In the genomic region with DNA sequence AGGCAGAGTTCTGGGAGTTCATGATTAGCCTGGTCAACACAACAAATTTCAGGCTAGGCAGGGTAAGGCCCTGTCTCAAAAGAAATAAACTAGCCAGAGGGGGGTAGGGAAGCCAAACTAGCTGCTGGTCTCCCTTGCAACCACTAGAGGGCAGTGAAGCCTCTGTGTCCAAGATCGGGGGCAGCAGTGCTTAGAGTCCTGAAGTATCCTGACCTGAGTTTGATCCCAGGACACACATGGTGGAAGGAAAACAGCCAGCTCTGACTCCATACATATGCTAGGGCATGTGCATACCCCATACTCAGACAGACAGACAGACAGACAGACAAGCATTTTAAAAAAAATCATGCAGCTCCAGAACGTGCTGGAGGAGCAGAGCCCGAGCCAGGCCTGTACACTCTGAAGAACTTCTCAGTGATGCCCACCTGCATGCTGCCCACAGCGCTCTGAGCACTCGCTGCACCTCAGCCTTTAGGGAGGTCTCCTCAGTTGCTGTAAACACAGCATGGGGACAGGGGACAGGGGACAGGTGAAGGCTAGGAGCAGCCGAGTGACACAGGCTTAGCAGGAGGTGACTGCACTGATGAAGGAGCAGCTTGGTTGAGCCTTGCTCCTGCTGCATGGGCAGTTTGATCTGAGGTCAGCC, we compare ENCODE assay signal across 9 mouse cellular contexts. TPM values are rescaled to one million over a fixed set of nuclear protein-coding genes. Genes with fewer than 3 reads are reported as not detected.
DNase-seq lines count a peak whose midpoint lies in the region; ATAC-seq lines count a peak whose summit lies in the region.
"Had no signal": no experiment of that assay in that cellular context is flagged by ENCODE, and none has a peak within 500 bp of the region (broad histone marks: within the 10 kb centered on the region; RNA-seq: fewer than 3 reads in every experiment).

No protein-coding gene starts in this region.

- H3K36me3 ChIP-seq in limb, embryonic 11.5 days (ENCODE audit: control insufficient read depth, insufficient read depth, low read length) = peaks cover 2% of the 10 kb centered on the region; the same call in 1 of the 2 replicates
- peaks cover 25% of the 10 kb centered on the region for H3K36me3 ChIP-seq in midbrain, embryonic 14.5 days (ENCODE audit: control insufficient read depth, insufficient read depth, low read length)

- WGBS in limb, embryonic 11.5 days = 67% methylated on average over 6 of the region's 6 CpGs
- WGBS in midbrain, embryonic 14.5 days = 67% methylated on average over 6 of the region's 6 CpGs

- intact Hi-C loops in left cerebral cortex, postnatal 14 days (cut with DNase I) = loop anchor here (5.0 kb wide), 1 partner anchor 279 kb away; no protein-coding TSS in a partner anchor

- H3K9ac ChIP-seq in limb, embryonic 11.5 days (ENCODE audit: low read length) = no peak overlapping the region
- no peak overlapping the region for H3K9ac ChIP-seq in midbrain, embryonic 14.5 days (replicated peaks; ENCODE audit: low read length)
- H3K9ac ChIP-seq: embryonic facial prominence, embryonic 12.5 days had no signal

- H3K4me3 ChIP-seq in limb, embryonic 11.5 days (ENCODE audit: low read depth, low read length) = no peak overlapping the region
- no peak overlapping the region for H3K4me3 ChIP-seq in midbrain, embryonic 14.5 days (replicated peaks; ENCODE audit: low read depth, low read length)
- H3K4me3 ChIP-seq: embryonic facial prominence, embryonic 12.5 days had no signal

- DNase-seq in left cerebral cortex, postnatal 14 days (ENCODE audit: low spot score in 2 of 2) = peak; percentile 30 to 49
- DNase-seq in left cerebral cortex, adult 8-10 months (ENCODE audit: low spot score in 2 of 2) = no peak
- peak; percentile 59 for DNase-seq in adrenal gland, postnatal 10 days
- DNase-seq in embryo, embryonic 9.5 days (ENCODE audit: extremely low spot score) = peak; percentile 52
- DNase-seq in heart, postnatal 4 days = peak; percentile 56
- peak; percentile 71 for DNase-seq in limb, embryonic 11.5 days (ENCODE audit: low spot score)
- DNase-seq in midbrain, embryonic 14.5 days = peak; percentile 77
- no peak for DNase-seq in urinary bladder, postnatal 25 days (ENCODE audit: low spot score)

- H3K9me3 ChIP-seq in limb, embryonic 11.5 days (ENCODE audit: control insufficient read depth, low read length) = no peaks in the 10 kb centered on the region
- no peaks in the 10 kb centered on the region for H3K9me3 ChIP-seq in midbrain, embryonic 14.5 days (ENCODE audit: control insufficient read depth, low read length)
- H3K9me3 ChIP-seq: embryonic facial prominence, embryonic 12.5 days had no signal

- no peak overlapping the region for H3K27ac ChIP-seq in limb, embryonic 11.5 days (replicated peaks; ENCODE audit: low read depth, low read length)
- H3K27ac ChIP-seq in midbrain, embryonic 14.5 days (replicated peaks; ENCODE audit: low read depth, low read length) = no peak overlapping the region
- H3K27ac ChIP-seq: embryonic facial prominence, embryonic 12.5 days had no signal

- H3K27me3 ChIP-seq in limb, embryonic 11.5 days (ENCODE audit: control insufficient read depth, insufficient read depth, low read length) = no peaks in the 10 kb centered on the region
- no peaks in the 10 kb centered on the region for H3K27me3 ChIP-seq in midbrain, embryonic 14.5 days (ENCODE audit: control insufficient read depth, insufficient read depth, low read length)
- H3K27me3 ChIP-seq: embryonic facial prominence, embryonic 12.5 days had no signal

- no peaks in the 10 kb centered on the region for H3K4me1 ChIP-seq in limb, embryonic 11.5 days (ENCODE audit: control insufficient read depth, insufficient read depth, low read length)
- H3K4me1 ChIP-seq in midbrain, embryonic 14.5 days (ENCODE audit: control insufficient read depth, insufficient read depth, low read length) = no peaks in the 10 kb centered on the region
- H3K4me1 ChIP-seq: embryonic facial prominence, embryonic 12.5 days had no signal

- ATAC-seq in limb, embryonic 11.5 days (ENCODE audit: insufficient number of reproducible peaks, low FRiP score, low TSS enrichment, low read depth) = 0 out of 2 replicates have a peak, but pooled peaks have one; percentile 27
- no peak for ATAC-seq in midbrain, embryonic 14.5 days (ENCODE audit: low FRiP score, low TSS enrichment)

- H3K4me2 ChIP-seq in limb, embryonic 11.5 days (ENCODE audit: low read depth, severe bottlenecking) = no peak overlapping the region
- no peak overlapping the region for H3K4me2 ChIP-seq in midbrain, embryonic 14.5 days (ENCODE audit: low read length)
- H3K4me2 ChIP-seq: embryonic facial prominence, embryonic 12.5 days had no signal

RNA-seq across cellular contexts. Expression of a gene that starts 18.3 kb away (rescaled TPM):
- total RNA-seq in left cerebral cortex, postnatal 14 days (2021) = 10 to 100 TPM; 10.7 to 12.7 TPM
- total RNA-seq in left cerebral cortex, adult 8-10 months (2022) = 10 to 100 TPM in 3 of 4 experiments, 1 to 10 TPM in 1; 9.8 to 14.0 (median 11.5) TPM
- 1 to 10 TPM; 6.4 to 7.0 TPM for total RNA-seq in adrenal gland, postnatal 10 days (2021)
- 1 to 10 TPM; 2.7 to 3.7 TPM for total RNA-seq in heart, postnatal 4 days (2021)
- polyA plus RNA-seq in limb, embryonic 11.5 days (2014; fragmentation: Nextera tagmentation; extraction: Ambion mirVana) = 15.6 and 17.0 TPM in 2 replicates
- 41.7 and 46.4 TPM in 2 replicates for polyA plus RNA-seq in midbrain, embryonic 14.5 days (2014; fragmentation: Nextera tagmentation; extraction: Ambion mirVana)

Comparison
In these comparisons a context has a peak if more than half of its experiments do, and no peak if none do; other contexts are left out.
1. DNase-seq: peak in left cerebral cortex, postnatal 14 days (2 of 2), adrenal gland, postnatal 10 days (single experiment), embryo, embryonic 9.5 days (single experiment), heart, postnatal 4 days (single experiment), limb, embryonic 11.5 days (single experiment) and midbrain, embryonic 14.5 days (single experiment); none in left cerebral cortex, adult 8-10 months (0 of 2) and urinary bladder, postnatal 25 days (single experiment).